Mouse (Mus musculus): ENCODE data around the gene Slc47a1.
A peak's percentile ranks its signal among the peaks of the same experiment; 100 is the strongest.

Gene Slc47a1

GRCm38 (mm10) chr11:61368668-61369067 lies 9.5 kb downstream of the Slc47a1 start:
- DNase-seq: no peak

GRCm38 (mm10) chr11:61366517-61367273 lies 11.4 kb downstream of the Slc47a1 start:
- peak; percentile 33 to 49 for DNase-seq

- DNase-seq: no peak
Observed at GRCm38 (mm10) chr11:61365938-61366337, 12.2 kb downstream of the Slc47a1 start.

- no peak for DNase-seq
Observed at GRCm38 (mm10) chr11:61364096-61364495, 14.0 kb downstream of the Slc47a1 start.

GRCm38 (mm10) chr11:61361515-61362190 lies 16.5 kb downstream of the Slc47a1 start:
- no peak for DNase-seq

- no peak for DNase-seq
Observed at GRCm38 (mm10) chr11:61356600-61356999, 21.5 kb downstream of the Slc47a1 start.

- no peak for DNase-seq
Observed at GRCm38 (mm10) chr11:61356111-61356510, 22.0 kb downstream of the Slc47a1 start.

- DNase-seq: no peak
Observed at GRCm38 (mm10) chr11:61355351-61355750, 22.8 kb downstream of the Slc47a1 start.

- DNase-seq: peak in 1 of 2 experiments; percentile 43
Observed at GRCm38 (mm10) chr11:61354346-61354745, 23.8 kb downstream of the Slc47a1 start.

GRCm38 (mm10) chr11:61353038-61353437 lies 25.1 kb downstream of the Slc47a1 start:
- DNase-seq: no peak

- DNase-seq: peak; percentile 25 to 54
Observed at GRCm38 (mm10) chr11:61352138-61352651, 25.9 kb downstream of the Slc47a1 start.

GRCm38 (mm10) chr11:61349337-61349736 lies 28.8 kb downstream of the Slc47a1 start:
- DNase-seq: peak; percentile 84 to 90

GRCm38 (mm10) chr11:61346133-61346532 lies 32.0 kb downstream of the Slc47a1 start:
- peak in 1 of 2 experiments; percentile 22 for DNase-seq

- DNase-seq: peak; percentile 64 to 74
Observed at GRCm38 (mm10) chr11:61342505-61343420, 35.4 kb downstream of the Slc47a1 start, which contains the start of gene Slc47a2. Slc47a2 (minus strand) TSS chr11:61342860.

- DNase-seq: no peak
Observed at GRCm38 (mm10) chr11:61341971-61342370, 36.2 kb downstream of the Slc47a1 start.

- DNase-seq: no peak
Observed at GRCm38 (mm10) chr11:61341233-61341632, 36.9 kb downstream of the Slc47a1 start.

GRCm38 (mm10) chr11:61340374-61340773 lies 37.8 kb downstream of the Slc47a1 start:
- no peak for DNase-seq

GRCm38 (mm10) chr11:61337586-61337985 lies 40.6 kb downstream of the Slc47a1 start:
- DNase-seq: peak in 1 of 2 experiments; percentile 43

- peak in 1 of 2 experiments; percentile 13 for DNase-seq
Observed at GRCm38 (mm10) chr11:61320904-61321687, 57.0 kb downstream of the Slc47a1 start.

- DNase-seq: peak in 1 of 2 experiments; percentile 34
Observed at GRCm38 (mm10) chr11:61319923-61320567, 58.1 kb downstream of the Slc47a1 start.
